Mouse (Mus musculus): Measurements from ENCODE around the gene Erich6b. TPM values are rescaled to one million over a fixed set of nuclear protein-coding genes. Genes with fewer than 3 reads are reported as not detected.

The Erich6b gene
- not detected for total RNA-seq (2021)
- long read RNA-seq, experiment 1: 0 reads
- long read RNA-seq, experiment 2: 0 reads

DNA sequence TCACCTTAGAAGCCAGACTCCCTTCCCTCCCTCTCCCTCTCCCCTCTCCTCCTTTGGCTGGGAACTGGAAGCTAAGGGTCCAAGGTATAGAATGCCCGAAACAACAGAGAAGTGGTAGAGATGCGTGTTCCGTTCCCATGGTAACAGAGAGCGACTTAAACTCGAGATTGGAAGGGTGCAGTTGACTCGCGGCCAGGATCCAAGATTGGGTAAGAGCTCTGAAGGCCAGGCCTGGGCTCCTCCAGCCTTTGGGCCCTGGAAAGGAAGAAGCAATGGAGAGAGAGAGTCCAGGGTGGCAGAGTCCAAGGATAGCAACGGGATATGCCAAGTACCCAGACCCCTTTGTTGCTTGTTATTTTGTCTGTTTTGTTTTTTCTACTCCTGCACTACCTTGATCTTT is at the start of gene Erich6b:
Erich6b (plus strand) TSS at position 180 of the 400 bp plus-strand sequence.
- DNase-seq: peak; percentile 61

DNA sequence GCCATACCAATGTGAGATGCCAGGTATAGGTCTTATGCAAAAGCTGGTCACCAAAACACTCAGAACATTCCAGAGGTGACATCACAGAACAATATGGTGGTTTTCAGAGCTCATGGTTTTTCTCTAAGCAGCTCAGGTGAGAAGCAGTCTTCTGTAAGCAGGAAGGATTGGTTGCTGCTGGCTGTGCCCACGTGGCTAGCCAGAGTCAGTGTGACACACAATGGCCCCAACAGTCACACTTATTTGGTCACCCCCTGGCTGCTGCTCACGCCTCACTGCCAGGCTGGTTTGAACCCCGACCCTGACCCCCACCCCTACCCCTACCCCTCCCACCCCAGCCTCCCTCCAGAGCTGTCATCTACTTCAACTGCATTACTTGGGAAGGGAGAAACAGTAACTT is 49.1 kb upstream of the Erich6b start, which contains the start of gene Spert:
Spert (minus strand) TSS at position 139 of the 400 bp plus-strand sequence.
- no peak for DNase-seq

DNA sequence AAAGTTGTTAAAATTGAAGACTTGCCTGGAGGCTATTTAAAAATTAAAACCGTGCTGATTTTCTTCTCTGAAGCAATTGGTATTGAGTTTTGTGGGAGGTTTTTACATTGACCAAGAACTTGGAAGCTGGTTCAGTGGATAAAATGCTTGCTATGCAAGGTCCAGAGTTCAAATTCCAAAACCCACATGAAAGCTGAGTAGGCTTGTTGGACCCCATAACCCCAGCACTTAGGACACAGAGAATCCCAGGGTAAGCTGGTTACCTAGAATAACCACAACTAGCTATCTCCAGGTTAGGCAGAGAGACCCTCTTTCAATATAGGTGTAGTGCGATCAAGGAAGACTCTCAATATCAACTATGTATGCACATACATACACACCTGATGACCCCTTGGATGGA is 32.9 kb upstream of the Erich6b start:
- no peak for DNase-seq

DNA sequence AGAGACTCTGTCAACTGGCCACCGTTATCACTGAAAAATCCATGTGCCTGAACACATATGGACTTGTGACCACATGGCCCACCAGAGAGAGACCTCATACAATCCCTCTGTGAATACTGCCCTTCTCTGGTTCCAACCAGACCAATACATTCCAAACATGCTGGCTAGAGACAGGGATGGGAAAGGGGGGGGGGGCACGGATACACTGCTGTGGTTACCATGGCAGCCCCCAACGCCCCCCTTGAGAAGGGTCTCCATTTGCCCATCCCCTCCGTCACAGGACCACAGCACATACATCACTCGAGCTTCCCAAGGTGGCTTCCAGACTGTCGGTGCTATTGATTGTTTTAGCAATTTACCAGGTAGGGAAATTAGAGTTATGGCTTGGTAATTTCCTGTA is 25.7 kb upstream of the Erich6b start:
- DNase-seq: no peak

DNA sequence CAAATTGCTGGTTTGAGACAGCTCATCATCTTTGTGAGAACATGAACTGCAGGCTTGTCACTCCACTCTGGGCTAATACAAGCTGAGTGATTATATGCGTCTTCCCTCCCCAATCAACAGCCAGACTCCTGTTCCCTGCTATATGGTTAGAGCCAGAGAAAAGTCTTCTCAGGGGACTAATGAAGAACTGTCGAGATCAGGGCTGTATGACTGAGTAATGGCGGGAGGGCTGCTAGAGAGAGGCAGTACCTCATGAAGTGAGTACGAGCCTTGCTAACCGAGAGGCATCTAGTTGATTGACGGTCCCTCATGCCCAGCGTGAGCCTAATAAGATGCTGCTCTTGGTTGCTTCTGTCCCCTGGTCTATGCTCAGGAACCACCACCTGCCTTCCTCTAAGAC is 19.1 kb upstream of the Erich6b start:
- DNase-seq: no peak

DNA sequence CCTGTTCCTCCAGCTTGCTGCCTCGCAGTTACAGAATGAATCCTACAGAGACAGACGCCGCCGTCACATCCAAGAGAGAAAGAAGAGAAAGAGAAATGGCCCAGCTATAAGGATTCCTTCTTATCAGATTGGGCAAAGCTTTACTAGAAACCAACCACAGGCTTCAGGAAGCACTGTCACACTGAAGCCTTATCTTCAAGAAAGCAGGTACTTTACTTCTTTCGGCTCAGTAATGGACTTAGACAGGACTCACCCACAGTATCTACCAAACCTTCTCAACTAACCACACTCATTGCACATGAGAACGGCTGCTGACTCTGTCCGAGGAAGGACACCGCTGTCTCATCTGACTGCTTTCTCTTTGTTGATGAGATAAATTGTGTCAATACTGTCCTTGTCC is 13.2 kb upstream of the Erich6b start:
- no peak for DNase-seq

DNA sequence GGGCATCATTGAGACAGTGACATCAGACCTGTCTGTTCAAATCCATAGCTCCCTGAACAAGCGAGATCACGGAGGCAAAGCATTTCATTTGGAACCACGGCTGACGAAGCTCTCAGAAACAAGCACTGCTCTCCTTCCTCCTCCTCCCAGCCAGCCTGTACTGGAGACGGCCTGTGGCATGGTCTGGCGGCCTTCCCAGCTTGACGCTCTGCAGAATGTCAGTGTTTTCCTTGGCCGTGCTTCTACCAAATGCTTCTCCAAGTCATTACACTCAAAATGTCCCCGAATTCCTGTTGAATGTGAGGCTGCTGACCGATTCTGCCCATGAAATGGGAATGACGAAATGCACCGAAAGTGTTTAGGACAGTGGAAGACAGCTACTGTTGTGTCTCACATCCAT is 6.7 kb upstream of the Erich6b start:
- DNase-seq: peak; percentile 53

DNA sequence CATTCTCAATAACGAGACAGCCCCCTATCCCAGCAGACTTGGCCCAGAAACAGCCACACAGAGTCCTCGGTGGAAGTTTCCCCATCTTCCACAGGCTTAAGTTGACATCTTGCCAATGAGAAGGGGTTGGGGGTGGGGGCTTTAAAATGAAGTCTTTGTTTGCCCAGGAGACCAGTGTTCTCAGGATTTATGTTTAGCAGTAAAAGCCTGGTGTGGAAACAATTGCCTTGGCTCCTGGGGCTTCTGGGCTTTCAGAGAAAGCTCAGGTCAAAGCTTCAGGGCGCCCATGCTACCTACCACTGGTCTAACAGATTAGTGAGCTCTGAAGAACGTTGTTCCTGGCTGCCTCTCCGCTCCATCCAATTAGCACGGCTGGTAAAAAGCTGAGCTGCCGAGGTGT is 6.0 kb upstream of the Erich6b start:
- DNase-seq: no peak

DNA sequence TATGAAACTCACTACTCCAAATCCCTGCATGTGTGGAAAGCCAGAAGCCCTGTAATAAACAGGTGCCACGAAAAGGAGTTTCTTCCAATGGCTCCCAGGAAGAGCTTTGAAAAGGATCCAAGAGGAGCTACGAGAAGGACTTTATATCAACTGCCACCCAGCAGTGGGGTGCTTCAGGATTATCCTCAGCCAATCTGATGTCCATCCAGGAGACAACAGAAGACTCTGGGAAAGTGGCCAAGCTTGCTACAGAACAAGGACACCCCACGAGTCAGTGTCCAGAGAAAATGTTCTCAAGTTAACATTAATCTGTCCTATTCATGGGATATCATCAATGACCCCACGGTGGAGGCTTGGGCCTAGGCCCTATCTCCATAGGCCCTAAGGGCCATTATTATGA is 4.4 kb upstream of the Erich6b start:
- DNase-seq: no peak

DNA sequence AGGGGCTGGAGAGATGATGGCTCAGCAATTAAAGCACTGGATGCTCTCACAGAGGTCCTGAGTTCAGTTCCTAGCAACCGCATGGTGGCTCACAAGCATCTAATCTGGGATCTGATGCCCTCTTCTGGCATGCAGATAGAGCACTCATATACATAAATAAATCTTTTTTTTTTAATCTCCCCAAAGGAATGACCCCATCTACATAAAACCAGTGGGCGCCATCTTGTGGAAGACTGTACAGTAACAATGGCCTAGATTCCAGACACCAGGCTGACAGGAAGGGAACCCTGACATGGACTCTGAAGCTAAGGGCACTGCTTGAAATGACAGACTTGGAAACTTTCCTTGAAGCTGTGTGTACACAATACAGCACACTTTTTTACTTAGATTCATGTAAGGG is 1.2 kb upstream of the Erich6b start:
- peak; percentile 21 for DNase-seq

DNA sequence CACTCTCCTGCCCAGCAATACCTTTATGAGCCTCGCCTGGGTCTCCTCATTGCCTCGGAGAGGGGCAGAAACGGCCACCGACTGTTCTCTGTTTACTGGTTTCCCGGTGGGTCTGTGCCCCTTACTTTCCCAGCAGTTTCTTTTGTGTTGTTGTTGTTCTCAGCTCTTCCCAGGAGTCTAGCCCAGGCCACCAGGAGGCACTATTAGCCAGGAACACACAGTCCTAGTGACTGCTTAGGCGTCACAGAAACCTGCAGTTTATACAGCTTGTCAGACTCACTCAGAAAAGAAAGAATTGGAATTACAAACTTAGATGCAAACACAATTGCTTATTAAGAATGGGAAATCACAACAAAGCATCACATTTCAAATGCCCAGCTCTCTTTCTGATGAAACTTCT is 690 bp upstream of the Erich6b start:
- DNase-seq: no peak

DNA sequence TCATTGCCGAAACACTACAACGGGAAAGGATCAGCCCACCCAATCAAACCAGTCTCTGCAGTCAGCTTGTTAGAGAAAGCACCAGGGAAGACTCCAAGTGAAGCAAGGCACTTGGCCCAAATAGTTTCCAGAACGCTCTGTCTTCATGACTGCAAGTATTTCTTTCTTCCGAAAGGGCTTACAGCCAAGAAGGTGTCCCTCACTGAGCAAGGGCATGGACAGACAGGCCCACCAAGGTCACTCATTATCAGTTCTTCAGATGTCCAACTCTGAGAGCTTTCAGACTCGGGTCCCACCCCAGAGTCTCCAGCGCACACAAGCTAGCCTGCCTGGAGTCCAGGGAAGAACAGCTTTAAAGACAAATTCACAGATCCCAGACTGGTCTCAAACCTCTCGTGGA is 3.4 kb downstream of the Erich6b start:
- peak; percentile 18 for DNase-seq

DNA sequence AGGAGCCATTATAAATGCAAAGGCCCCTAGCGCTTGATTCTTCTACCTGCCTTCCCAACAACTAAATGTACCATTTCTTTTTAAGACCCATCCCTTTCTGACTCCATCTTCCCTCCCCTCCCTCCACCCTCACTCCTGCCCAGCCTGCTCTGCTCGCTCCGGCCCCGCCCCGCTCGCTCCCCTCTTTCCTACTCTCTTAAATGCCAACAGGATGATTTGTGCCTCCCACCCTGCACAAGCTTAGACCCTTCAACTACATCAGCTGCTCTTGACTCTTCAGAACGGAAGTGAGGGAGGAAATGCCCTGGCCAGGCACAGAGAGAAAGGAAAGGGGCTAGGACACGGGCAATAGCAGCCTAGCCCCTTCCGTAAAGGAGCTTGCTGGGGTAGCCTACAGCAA is 4.0 kb downstream of the Erich6b start:
- no peak for DNase-seq

DNA sequence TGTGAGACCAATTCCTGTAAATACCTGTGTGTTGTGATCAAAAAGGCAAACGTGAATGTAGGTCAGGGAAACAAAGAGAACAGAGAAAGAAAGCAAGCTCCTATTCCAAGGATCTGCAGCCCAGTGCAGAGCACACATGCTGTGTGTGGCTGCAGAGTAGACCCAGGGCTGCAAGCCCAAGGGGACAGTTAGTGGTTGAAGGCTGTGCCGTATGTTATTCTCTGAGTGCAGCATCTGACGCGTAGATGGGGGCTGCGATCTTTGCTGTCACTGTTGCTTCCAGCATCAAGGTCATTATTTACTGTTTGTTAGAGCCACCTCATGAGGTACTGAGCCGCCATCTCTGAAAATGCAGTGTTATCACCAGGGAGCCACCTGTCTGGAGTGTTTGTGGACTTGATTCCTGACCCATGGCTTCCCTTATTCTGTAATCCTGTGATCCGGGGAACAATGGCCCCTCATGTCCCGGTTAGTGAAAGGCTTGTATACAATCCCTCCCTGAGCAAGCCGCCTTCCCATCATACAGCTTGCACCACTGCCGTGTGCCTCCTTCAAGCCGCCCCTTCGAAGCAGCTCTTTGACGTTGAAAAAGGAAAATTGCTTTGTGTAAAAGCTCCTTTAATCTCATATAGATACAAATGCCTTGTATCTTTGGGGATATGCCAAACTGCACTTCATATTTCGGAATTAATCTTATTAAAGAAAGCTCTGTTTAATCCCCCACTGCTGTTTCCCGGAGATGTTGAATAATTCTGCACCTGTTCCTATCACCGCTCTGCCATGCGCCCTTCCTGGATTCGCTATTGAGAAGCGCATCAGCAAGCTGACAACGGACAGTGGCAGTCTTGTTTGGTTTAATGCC is 5.1 kb downstream of the Erich6b start:
- no peak for DNase-seq

DNA sequence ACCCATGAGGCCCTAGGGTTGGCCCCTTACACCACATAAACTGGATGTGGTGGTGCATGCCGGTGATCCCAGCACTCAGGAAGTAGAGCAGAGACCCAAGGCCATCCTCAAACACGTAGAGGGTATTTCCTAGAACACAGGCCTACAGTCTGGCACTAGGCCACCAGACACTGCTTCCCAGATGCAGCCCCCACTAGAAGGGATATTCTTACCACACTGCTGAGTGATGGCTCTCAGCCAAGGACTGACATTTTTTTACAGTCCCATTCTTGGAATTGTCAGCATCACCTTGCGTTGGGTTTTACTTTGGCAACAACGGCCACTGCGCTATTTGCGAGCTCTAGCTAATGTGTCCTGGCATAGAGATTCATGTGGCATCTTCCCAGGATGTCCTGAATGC is 18.9 kb downstream of the Erich6b start:
- DNase-seq: no peak

DNA sequence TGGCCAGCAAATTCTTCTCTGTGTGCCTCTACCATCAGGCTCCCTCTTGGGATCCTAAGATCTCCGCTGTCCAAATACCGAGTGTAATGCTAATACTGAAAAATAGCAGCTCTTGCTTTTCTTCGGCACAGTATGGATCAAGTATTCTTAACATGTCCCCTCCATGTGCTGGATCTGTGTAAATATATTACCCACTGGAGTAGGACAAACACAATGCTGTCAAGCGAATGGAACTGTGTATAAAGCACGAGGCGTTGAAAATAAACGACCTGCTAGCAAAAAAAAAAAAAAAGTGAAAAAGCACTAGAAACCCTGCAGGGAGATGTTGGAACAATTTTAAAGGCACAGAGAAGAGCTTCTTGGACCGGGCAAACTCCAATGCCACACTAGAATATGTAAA is 19.5 kb downstream of the Erich6b start:
- no peak for DNase-seq

DNA sequence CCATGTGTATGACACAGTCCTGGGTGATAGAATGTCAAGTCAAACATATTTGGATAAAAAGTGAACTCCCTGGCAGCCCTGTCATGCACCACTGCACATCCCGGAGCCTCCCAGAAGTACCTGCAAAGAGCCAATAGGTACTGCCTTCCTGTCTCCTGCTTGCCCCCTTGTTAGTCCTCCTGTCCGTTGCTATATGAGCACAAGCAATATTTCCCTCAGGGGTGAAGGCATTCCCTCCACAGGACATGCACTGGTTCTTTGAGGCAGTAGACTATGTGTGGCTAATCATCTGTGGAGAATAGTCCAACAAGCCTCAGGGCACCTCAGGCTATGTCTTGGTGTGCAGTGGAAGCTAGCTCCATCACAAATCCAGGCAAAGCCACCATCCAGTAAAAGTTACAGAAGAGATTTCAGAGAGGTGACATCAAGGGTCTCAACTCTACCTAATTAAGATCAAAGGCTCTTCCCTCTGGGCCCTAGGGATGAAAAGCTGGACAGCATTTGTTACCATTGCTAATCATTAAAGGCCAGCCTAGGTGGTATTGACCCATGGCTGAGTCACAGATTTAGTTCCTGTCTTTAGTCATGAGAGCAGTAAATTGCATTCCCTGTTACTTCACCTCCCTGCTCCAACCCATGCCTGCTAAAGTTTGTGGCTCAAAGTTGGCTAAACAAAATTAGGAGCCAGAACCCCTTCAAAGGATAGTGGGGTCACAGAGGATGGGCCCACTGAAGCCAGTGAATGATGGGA is 23.5 kb downstream of the Erich6b start:
- no peak for DNase-seq

DNA sequence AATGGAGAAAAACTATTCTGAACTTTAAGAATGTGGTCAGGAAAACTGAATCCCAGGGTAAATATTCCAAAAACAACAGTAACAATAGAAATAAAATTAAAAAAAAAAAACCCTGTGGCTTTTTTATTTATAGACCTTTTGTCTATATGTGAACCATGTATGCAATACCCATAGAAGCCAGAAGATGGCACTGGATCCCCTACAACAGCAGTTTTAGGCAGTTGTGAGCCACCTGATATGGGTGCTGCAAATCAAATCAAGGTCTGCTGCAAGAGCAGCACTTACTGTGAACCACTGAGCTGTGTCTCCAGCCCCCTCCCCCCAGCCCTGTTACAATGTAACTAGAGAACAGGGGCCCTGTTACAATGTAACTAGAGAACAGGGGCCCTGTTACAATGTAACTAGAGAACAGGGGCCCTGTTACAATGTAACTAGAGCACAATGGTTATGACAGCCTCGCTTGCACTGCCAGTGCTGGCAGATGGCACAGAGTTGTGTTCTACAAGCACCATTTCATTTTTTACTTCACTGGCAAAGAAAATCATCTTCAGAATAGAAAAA is 27.1 kb downstream of the Erich6b start:
- no peak for DNase-seq

DNA sequence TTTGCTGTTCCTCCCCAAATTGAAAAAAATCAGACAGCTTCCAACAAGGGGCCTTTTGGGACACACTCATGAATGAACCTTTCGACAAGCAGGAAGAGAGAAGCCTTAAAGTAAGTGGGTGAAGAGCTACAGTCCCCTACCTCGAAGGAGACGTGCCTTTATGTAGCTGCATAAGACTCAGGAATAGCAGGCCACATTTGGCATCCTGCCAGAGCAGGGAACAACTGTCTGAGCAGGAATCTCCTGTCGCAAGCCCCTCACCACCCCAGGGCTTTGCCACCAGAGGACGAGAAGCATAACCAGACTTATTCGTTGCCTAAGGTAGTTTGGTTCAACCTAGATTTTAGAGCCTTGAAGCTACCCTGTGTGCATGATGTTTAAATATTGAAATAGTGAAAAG is 34.3 kb downstream of the Erich6b start:
- DNase-seq: no peak

DNA sequence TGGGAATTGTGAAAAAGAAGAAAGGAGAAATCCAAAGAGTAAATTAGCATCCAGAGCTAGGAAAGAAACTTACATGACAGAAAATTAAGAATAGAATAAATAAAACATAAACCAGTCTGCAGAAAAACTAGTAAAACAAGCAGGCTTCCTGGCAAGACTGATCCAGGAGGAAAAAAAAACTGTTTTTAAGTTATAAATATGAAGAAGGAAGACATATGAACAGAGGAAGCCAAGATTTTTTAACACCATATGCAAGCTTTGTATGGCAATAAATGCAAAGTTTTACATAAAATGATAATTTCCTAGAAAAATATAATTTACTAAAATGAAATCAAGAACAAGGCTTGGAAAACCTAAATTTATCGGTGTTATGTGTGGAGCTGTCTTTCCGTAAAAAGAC is 48.4 kb downstream of the Erich6b start:
- DNase-seq: no peak

DNA sequence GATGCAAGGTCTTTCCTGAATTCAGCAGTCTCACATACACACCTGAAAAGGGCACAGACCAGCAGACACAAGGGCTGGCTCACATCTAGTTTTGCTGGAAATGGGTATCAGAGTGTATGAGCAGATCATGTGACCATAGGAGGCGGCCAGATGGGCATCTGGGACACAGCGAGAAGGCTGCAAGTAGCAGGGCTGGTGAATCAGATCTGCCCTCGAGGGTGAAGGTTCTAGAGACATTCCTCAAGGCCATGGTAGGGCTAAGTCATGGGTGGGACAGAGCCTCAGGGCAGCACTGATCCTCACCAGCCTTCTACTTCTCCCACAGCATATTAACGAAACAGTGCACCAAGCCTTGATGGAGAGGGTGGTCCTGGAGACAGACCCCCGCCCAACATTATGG is 54.0 kb downstream of the Erich6b start:
- DNase-seq: peak; percentile 16

DNA sequence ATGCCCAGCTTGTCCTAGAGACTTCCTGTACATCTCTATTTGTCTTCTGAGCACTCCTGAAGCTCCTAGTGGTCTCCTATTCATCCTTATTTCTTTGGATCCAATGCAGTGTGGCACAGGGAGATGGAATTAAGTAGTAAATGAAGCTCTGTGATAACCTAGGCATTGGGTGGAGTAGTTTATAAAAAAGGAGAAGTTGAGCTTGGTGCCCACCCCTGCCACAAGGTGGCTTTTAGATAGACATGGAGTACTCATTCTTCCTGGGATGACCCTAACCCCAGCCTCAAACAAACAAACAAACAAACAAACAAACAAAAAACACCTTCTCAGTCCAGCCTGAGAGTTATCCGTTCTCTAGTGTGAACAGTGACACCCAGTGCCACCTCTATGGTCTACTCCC is 55.9 kb downstream of the Erich6b start:
- no peak for DNase-seq

DNA sequence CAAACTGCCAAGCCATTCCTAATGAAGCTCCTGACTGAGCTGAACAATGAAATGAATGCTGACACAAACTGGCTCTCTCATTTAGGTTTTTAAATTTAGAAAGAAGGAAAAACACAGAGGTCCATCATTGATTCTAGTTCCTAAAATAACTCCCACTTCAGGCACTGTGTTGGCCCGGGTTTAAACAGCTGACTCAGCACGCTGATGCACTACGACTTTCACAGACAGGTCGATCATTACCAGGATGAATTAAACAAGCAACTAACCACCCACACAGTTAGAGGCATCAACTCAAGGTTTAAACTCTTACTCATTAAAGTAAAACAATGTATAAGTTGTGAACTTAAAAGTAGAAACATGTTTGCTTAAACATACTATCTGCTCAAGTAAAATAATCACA is 64.6 kb downstream of the Erich6b start:
- DNase-seq: no peak

All from adrenal gland, postnatal 10 days (tissue).